Mouse (Mus musculus): ENCODE measurements around the gene Cops9. TPM values are rescaled to one million over a fixed set of nuclear protein-coding genes. Genes with fewer than 3 reads are reported as not detected.

Cops9 gene
- polyA plus RNA-seq, 1 experiment from 2014 or later: 408 TPM

DNA sequence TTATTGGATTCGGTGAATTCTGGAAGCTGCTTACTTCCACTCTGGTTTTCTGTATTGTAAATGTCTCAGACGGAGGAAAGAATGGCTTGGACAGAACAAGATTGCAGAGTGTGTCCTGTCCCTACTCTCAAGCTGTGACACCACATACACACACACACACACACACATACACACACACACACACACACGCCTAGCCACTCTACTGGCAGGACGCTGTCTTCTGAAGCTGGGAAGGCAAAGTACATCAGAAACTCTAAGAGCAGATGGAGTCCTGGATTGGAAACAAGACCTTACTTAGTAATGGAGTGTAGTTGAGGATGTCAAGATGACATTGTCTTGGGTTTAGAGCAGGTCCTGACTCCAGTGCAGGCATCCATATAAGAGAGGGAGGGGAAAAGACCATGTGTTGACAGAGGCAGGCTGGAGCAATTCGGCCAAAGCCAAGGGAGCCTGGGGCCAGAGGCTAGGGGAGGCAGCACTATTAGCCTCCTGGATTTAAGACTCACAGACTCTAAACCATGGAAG, 31.5 kb upstream of the Cops9 start:
- H3K4me3 ChIP-seq (ENCODE audit: low read depth, low read length): no peak overlapping the region
- no peak overlapping the region for H3K27ac ChIP-seq (ENCODE audit: low read depth, low read length)
- no peak overlapping the region for H3K9ac ChIP-seq (ENCODE audit: low read length)
- H3K36me3 ChIP-seq (ENCODE audit: control insufficient read depth, insufficient read depth, low read length): no peaks in the 10 kb centered on the region
- ATAC-seq (ENCODE audit: insufficient read depth, low FRiP score, low TSS enrichment) (no peak), DNase-seq (ENCODE audit: low spot score) (no peak)
- no peak overlapping the region for H3K4me2 ChIP-seq (ENCODE audit: low read depth)
- H3K9me3 ChIP-seq (ENCODE audit: control insufficient read depth, low read length): no peaks in the 10 kb centered on the region
- no peaks in the 10 kb centered on the region for H3K27me3 ChIP-seq (ENCODE audit: control insufficient read depth, insufficient read depth, low read length)
- no peaks in the 10 kb centered on the region for H3K4me1 ChIP-seq (ENCODE audit: control insufficient read depth, insufficient read depth, low read length)
- 79% methylated on average over 5 of the region's 5 CpGs for WGBS

DNA sequence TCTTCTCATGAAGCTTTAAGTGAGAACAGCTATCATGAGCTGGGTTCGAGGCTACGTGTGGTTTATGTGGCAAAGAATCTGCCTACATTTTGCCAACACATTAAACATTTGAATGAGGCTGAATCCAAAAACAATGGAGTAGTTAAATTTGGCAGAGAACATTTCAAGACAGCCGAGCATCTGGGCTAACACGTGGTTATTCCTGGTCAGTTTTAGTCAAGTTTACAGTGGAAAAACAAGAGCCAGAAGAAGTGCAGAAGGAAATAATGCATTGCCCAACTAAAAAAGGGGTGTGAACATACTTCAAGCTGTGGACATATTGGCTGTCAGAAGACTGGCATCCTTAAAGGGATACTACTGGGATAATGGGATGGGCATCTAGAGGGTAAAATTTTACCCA, 29.5 kb upstream of the Cops9 start:
- 87% methylated on average over 4 of the region's 4 CpGs for WGBS
- H3K9ac ChIP-seq (ENCODE audit: low read length): no peak overlapping the region
- H3K9me3 ChIP-seq (ENCODE audit: control insufficient read depth, low read length): no peaks in the 10 kb centered on the region
- H3K27me3 ChIP-seq (ENCODE audit: control insufficient read depth, insufficient read depth, low read length): no peaks in the 10 kb centered on the region
- no peak for DNase-seq (ENCODE audit: low spot score)
- ATAC-seq (ENCODE audit: insufficient read depth, low FRiP score, low TSS enrichment): no peak
- H3K4me3 ChIP-seq (ENCODE audit: low read depth, low read length): no peak overlapping the region
- H3K27ac ChIP-seq (ENCODE audit: low read depth, low read length): no peak overlapping the region
- no peaks in the 10 kb centered on the region for H3K36me3 ChIP-seq (ENCODE audit: control insufficient read depth, insufficient read depth, low read length)
- H3K4me1 ChIP-seq (ENCODE audit: control insufficient read depth, insufficient read depth, low read length): no peaks in the 10 kb centered on the region
- no peak overlapping the region for H3K4me2 ChIP-seq (ENCODE audit: low read depth)

GRCm38 (mm10) chr1:92669430-92669829, 27.6 kb upstream of the Cops9 start:
- DNase-seq (ENCODE audit: low spot score) (no peak), ATAC-seq (ENCODE audit: insufficient read depth, low FRiP score, low TSS enrichment) (no peak)
- Histone ChIP-seq H3K9me3 (ENCODE audit: control insufficient read depth, low read length) (no peaks in the 10 kb centered on the region), H3K4me3 (ENCODE audit: low read depth, low read length) (no peak overlapping the region), H3K27me3 (ENCODE audit: control insufficient read depth, insufficient read depth, low read length) (no peaks in the 10 kb centered on the region), H3K4me2 (ENCODE audit: low read depth) (no peak overlapping the region), H3K36me3 (ENCODE audit: control insufficient read depth, insufficient read depth, low read length) (no peaks in the 10 kb centered on the region), H3K4me1 (ENCODE audit: control insufficient read depth, insufficient read depth, low read length) (no peaks in the 10 kb centered on the region), H3K9ac (ENCODE audit: low read length) (no peak overlapping the region), H3K27ac (ENCODE audit: low read depth, low read length) (no peak overlapping the region)
- 95% methylated on average over 3 of the region's 3 CpGs for WGBS

GRCm38 (mm10) chr1:92667106-92667505, 25.3 kb upstream of the Cops9 start:
- H3K4me2 ChIP-seq (ENCODE audit: low read depth): no peak overlapping the region
- H3K4me3 ChIP-seq (ENCODE audit: low read depth, low read length): no peak overlapping the region
- H3K9me3 ChIP-seq (ENCODE audit: control insufficient read depth, low read length): no peaks in the 10 kb centered on the region
- ATAC-seq (ENCODE audit: insufficient read depth, low FRiP score, low TSS enrichment): no peak
- no peaks in the 10 kb centered on the region for H3K36me3 ChIP-seq (ENCODE audit: control insufficient read depth, insufficient read depth, low read length)
- no peaks in the 10 kb centered on the region for H3K4me1 ChIP-seq (ENCODE audit: control insufficient read depth, insufficient read depth, low read length)
- WGBS: 88% methylated on average over 6 of the region's 6 CpGs
- no peak overlapping the region for H3K9ac ChIP-seq (ENCODE audit: low read length)
- H3K27ac ChIP-seq (ENCODE audit: low read depth, low read length): no peak overlapping the region
- H3K27me3 ChIP-seq (ENCODE audit: control insufficient read depth, insufficient read depth, low read length): no peaks in the 10 kb centered on the region
- DNase-seq (ENCODE audit: low spot score): no peak

GRCm38 (mm10) chr1:92659392-92659791, 17.6 kb upstream of the Cops9 start:
- no peak overlapping the region for H3K4me2 ChIP-seq (ENCODE audit: low read depth)
- H3K36me3 ChIP-seq (ENCODE audit: control insufficient read depth, insufficient read depth, low read length): no peaks in the 10 kb centered on the region
- no peak for ATAC-seq (ENCODE audit: insufficient read depth, low FRiP score, low TSS enrichment)
- no peak overlapping the region for H3K4me3 ChIP-seq (ENCODE audit: low read depth, low read length)
- 0 out of 2 replicates have a peak, but pooled peaks cover 3% of the 10 kb centered on the region for H3K4me1 ChIP-seq (ENCODE audit: control insufficient read depth, insufficient read depth, low read length)
- H3K9ac ChIP-seq (ENCODE audit: low read length): no peak overlapping the region
- H3K27me3 ChIP-seq (ENCODE audit: control insufficient read depth, insufficient read depth, low read length): no peaks in the 10 kb centered on the region
- H3K27ac ChIP-seq (ENCODE audit: low read depth, low read length): no peak overlapping the region
- 72% methylated on average over 5 of the region's 5 CpGs for whole genome bisulfite sequencing
- no peaks in the 10 kb centered on the region for H3K9me3 ChIP-seq (ENCODE audit: control insufficient read depth, low read length)
- no peak for DNase-seq (ENCODE audit: low spot score)

- ATAC-seq (ENCODE audit: insufficient read depth, low FRiP score, low TSS enrichment) (no peak), DNase-seq (ENCODE audit: low spot score) (no peak)
- 64% methylated on average over 11 of the region's 11 CpGs for WGBS
These were observed 15.4 kb upstream of the Cops9 start for GRCm38 (mm10) chr1:92657025-92657820.

GRCm38 (mm10) chr1:92654676-92655075, 12.9 kb upstream of the Cops9 start:
- H3K4me1 ChIP-seq (ENCODE audit: control insufficient read depth, insufficient read depth, low read length): 0 out of 2 replicates have a peak, but pooled peaks cover 3% of the 10 kb centered on the region
- 80% methylated on average over 2 of the region's 2 CpGs for WGBS

More at GRCm38 (mm10) chr1:92657025-92657820, 15.4 kb upstream of the Cops9 start:
- H3K27me3 ChIP-seq (ENCODE audit: control insufficient read depth, insufficient read depth, low read length): no peaks in the 10 kb centered on the region
- H3K36me3 ChIP-seq (ENCODE audit: control insufficient read depth, insufficient read depth, low read length): no peaks in the 10 kb centered on the region
- H3K9ac ChIP-seq (ENCODE audit: low read length): no peak overlapping the region
- H3K4me2 ChIP-seq (ENCODE audit: low read depth): no peak overlapping the region
- H3K27ac ChIP-seq (ENCODE audit: low read depth, low read length): no peak overlapping the region
- no peak overlapping the region for H3K4me3 ChIP-seq (ENCODE audit: low read depth, low read length)
- H3K9me3 ChIP-seq (ENCODE audit: control insufficient read depth, low read length): no peaks in the 10 kb centered on the region
- H3K4me1 ChIP-seq (ENCODE audit: control insufficient read depth, insufficient read depth, low read length): 0 out of 2 replicates have a peak, but pooled peaks cover 3% of the 10 kb centered on the region

DNA sequence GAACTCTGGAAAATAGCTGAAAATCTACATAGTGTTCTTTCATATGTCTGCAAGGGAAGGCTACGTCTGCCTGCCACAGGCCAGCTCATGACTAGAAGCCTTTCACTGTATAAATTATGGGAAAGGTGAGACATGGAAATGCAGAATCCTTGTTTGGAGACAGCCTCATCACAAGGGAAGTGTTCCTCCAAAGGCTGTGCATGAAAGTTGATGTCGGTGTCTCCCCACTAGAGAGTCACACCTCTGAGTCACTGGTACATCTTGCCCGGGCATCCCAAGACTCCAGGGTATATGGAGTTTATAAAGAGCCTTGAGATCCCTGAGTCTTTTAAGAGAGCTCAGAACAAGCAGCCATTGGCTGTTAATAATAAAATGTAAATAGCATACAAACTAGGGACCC, 11.4 kb upstream of the Cops9 start:
- no peaks in the 10 kb centered on the region for H3K36me3 ChIP-seq (ENCODE audit: control insufficient read depth, insufficient read depth, low read length)
- DNase-seq (ENCODE audit: low spot score) (no peak), ATAC-seq (ENCODE audit: insufficient read depth, low FRiP score, low TSS enrichment) (no peak)
- no peaks in the 10 kb centered on the region for H3K27me3 ChIP-seq (ENCODE audit: control insufficient read depth, insufficient read depth, low read length)
- no peak overlapping the region for H3K4me3 ChIP-seq (ENCODE audit: low read depth, low read length)
- H3K4me2 ChIP-seq (ENCODE audit: low read depth): no peak overlapping the region
- 90% methylated on average over 3 of the region's 3 CpGs for WGBS
- H3K27ac ChIP-seq (ENCODE audit: low read depth, low read length): no peak overlapping the region
- 0 out of 2 replicates have a peak, but pooled peaks cover 3% of the 10 kb centered on the region for H3K4me1 ChIP-seq (ENCODE audit: control insufficient read depth, insufficient read depth, low read length)
- H3K9me3 ChIP-seq (ENCODE audit: control insufficient read depth, low read length): no peaks in the 10 kb centered on the region
- no peak overlapping the region for H3K9ac ChIP-seq (ENCODE audit: low read length)

More at GRCm38 (mm10) chr1:92654676-92655075, 12.9 kb upstream of the Cops9 start:
- Histone ChIP-seq H3K4me2 (ENCODE audit: low read depth) (no peak overlapping the region), H3K27ac (ENCODE audit: low read depth, low read length) (no peak overlapping the region), H3K9ac (ENCODE audit: low read length) (no peak overlapping the region), H3K4me3 (ENCODE audit: low read depth, low read length) (no peak overlapping the region), H3K27me3 (ENCODE audit: control insufficient read depth, insufficient read depth, low read length) (no peaks in the 10 kb centered on the region), H3K36me3 (ENCODE audit: control insufficient read depth, insufficient read depth, low read length) (no peaks in the 10 kb centered on the region), H3K9me3 (ENCODE audit: control insufficient read depth, low read length) (no peaks in the 10 kb centered on the region)
- DNase-seq (ENCODE audit: low spot score) (no peak), ATAC-seq (ENCODE audit: insufficient read depth, low FRiP score, low TSS enrichment) (no peak)

- WGBS: 49% methylated on average over 3 of the region's 3 CpGs
- H3K4me3 ChIP-seq (ENCODE audit: low read depth, low read length): no peak overlapping the region
- H3K27ac ChIP-seq (ENCODE audit: low read depth, low read length): no peak overlapping the region
- no peak overlapping the region for H3K4me2 ChIP-seq (ENCODE audit: low read depth)
- H3K27me3 ChIP-seq (ENCODE audit: control insufficient read depth, insufficient read depth, low read length): no peaks in the 10 kb centered on the region
- H3K4me1 ChIP-seq (ENCODE audit: control insufficient read depth, insufficient read depth, low read length): no peaks in the 10 kb centered on the region
- no peaks in the 10 kb centered on the region for H3K36me3 ChIP-seq (ENCODE audit: control insufficient read depth, insufficient read depth, low read length)
- H3K9me3 ChIP-seq (ENCODE audit: control insufficient read depth, low read length): no peaks in the 10 kb centered on the region
- no peak for DNase-seq (ENCODE audit: low spot score)
- no peak for ATAC-seq (ENCODE audit: insufficient read depth, low FRiP score, low TSS enrichment)
- 0 out of 2 replicates have a peak overlapping the region, but pooled peaks have one; percentile 23 for H3K9ac ChIP-seq (ENCODE audit: low read length)
These were observed 9.7 kb upstream of the Cops9 start for GRCm38 (mm10) chr1:92651467-92651866.

Data from neural tube, embryonic 11.5 days (tissue).